Comparison of ENCODE assay signal across 15 mouse cellular contexts in the genomic region with DNA sequence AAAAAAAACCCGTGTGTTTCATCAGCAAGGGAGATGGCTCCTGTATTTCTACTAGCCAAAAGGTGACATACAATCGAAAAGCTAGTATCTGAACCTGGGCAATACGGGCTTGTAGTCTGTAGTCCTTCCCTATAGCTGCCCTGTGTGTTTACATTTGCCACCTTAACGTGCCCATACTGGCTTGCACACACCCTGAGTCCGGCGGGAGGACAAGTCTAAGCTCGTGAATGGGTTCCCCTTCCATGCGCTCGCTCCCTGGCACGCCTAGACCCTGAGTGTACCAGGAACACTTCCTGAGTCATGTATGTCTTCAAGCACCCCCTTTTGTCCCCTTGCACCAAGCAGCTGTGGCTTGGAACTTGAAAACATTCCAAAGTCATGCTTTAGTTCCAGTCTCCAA. TPM values are rescaled to one million over a fixed set of nuclear protein-coding genes. Genes with fewer than 3 reads are reported as not detected.
"Had no signal": no experiment of that assay in that cellular context is flagged by ENCODE, and none has a peak within 500 bp of the region (broad histone marks: within the 10 kb centered on the region; RNA-seq: fewer than 3 reads in every experiment).

No protein-coding gene starts in this region.

- H3K9ac ChIP-seq: limb, embryonic 13.5 days; liver, embryonic 14.5 days; midbrain, embryonic 13.5 days; neural tube, embryonic 12.5 days had no signal

- H3K27ac ChIP-seq: kidney, postnatal 0 days; layer of hippocampus, adult 2 months; limb, embryonic 13.5 days; liver, embryonic 14.5 days; midbrain, embryonic 13.5 days; neural tube, embryonic 12.5 days had no signal

- ATAC-seq: inflammation-experienced regulatory T-cells, adult 6 months; intestine, postnatal 0 days had no signal

- H3K9me3 ChIP-seq: limb, embryonic 13.5 days; midbrain, embryonic 13.5 days; neural tube, embryonic 12.5 days had no signal

- H3K4me3 ChIP-seq: layer of hippocampus, adult 2 months; limb, embryonic 13.5 days; midbrain, embryonic 13.5 days; neural tube, embryonic 12.5 days had no signal

- DNase-seq: kidney, adult 8-10 months; kidney, postnatal 36 days; left cerebral cortex, postnatal 4 days; lung, adult 18-20 months; right cerebral cortex, postnatal 14 days; thymus, postnatal 36 days had no signal

- H3K4me2 ChIP-seq: limb, embryonic 13.5 days; midbrain, embryonic 13.5 days; neural tube, embryonic 12.5 days had no signal

RNA-seq across cellular contexts. Expression of a gene that starts 2.4 kb away (rescaled TPM):
- polyA plus RNA-seq: inflammation-experienced regulatory T-cells, adult 6 months; kidney, postnatal 0 days; limb, embryonic 13.5 days; liver, embryonic 14.5 days; lung, embryonic 16.5 days; midbrain, embryonic 13.5 days; neural tube, embryonic 12.5 days had no signal
